Mouse (Mus musculus) liver, embryonic 11.5 days (tissue): ENCODE results near the gene Cnr1. TPM values are rescaled to one million over a fixed set of nuclear protein-coding genes. Genes with fewer than 3 reads are reported as not detected.

Experiments used
- ATAC-seq: fragments of 200-750 bp; cut with Nextera tagmentation; replicated peaks from 2 replicates; pipeline ENCODE4 v1.8.0; 2017; ENCODE audit warnings: moderate number of reproducible peaks, mild to moderate bottlenecking, moderate TSS enrichment, moderate library complexity; ENCODE audit not compliant: low FRiP score
- DNase-seq: peaks from one replicate; pipeline ENCODE4 v3.0.0-alpha.2; 2017; ENCODE audit warnings: low spot score
- H3K27ac ChIP-seq: fragments of 300-500 bp; sonication (generic); 2 replicates; pipeline ENCODE4 v1.5.1; 2014; ENCODE audit warnings: mild to moderate bottlenecking, low read depth, low read length, control low read depth
- H3K27me3 ChIP-seq: fragments of 300-500 bp; sonication (generic); replicated peaks from 2 replicates; pipeline ENCODE4 v1.6.1; 2014; ENCODE audit warnings: low read length, mixed read lengths; ENCODE audit not compliant: control insufficient read depth, insufficient read depth
- H3K36me3 ChIP-seq: fragments of 300-500 bp; sonication (generic); 2 replicates; pipeline ENCODE4 v1.6.1; 2014; ENCODE audit warnings: mild to moderate bottlenecking, low read length, moderate library complexity, mixed read lengths; ENCODE audit not compliant: control insufficient read depth, insufficient read depth
- H3K4me1 ChIP-seq: fragments of 300-500 bp; sonication (generic); replicated peaks from 2 replicates; pipeline ENCODE4 v1.6.1; 2014; ENCODE audit warnings: low read length, mixed read lengths; ENCODE audit not compliant: control insufficient read depth, insufficient read depth
- H3K4me2 ChIP-seq: fragments of 300-500 bp; sonication (generic); 2 replicates; pipeline ENCODE4 v1.6.1; 2014; ENCODE audit warnings: mild to moderate bottlenecking, control low read depth, moderate library complexity
- H3K4me3 ChIP-seq: fragments of 300-500 bp; sonication (generic); 2 replicates; pipeline ENCODE4 v1.5.1; 2014; ENCODE audit warnings: low read depth, low read length, control low read depth
- H3K9ac ChIP-seq: fragments of 300-500 bp; sonication (generic); 2 replicates; pipeline ENCODE4 v1.6.1; 2014; ENCODE audit warnings: low read depth, low read length, control low read depth
- H3K9me3 ChIP-seq: fragments of 300-500 bp; sonication (generic); 2 replicates; pipeline ENCODE4 v1.6.1; 2016; ENCODE audit warnings: low read length, inconsistent platforms, mixed read lengths; ENCODE audit not compliant: control insufficient read depth
- WGBS: fragments of 180-500 bp; shearing (Covaris S2); extraction: QIAGEN DNeasy Blood & Tissue Kit; methylation state at CpG from one replicate; pipeline ENCODE4 v1.1.7; 2014; 5-methylcytosine and 5-hydroxymethylcytosine counted together
- polyA plus RNA-seq: library from polyadenylated mRNA; unstranded; fragments of >200 nt; fragmentation: Nextera tagmentation; extraction: Ambion mirVana; gene quantifications from 2 replicates; pipeline ENCODE4 v1.2.1, GENCODE M21; 2014

Cnr1 gene
- polyA plus RNA-seq, 1 experiment from 2014 or later = 0.62 TPM

GRCm38 (mm10) chr4:33957398-33957797, 33.0 kb downstream of the Cnr1 start:
- ATAC-seq (no peak), DNase-seq (no peak)
- no peaks in the 10 kb centered on the region for H3K27me3 ChIP-seq
- WGBS = 47% methylated on average over 3 of the region's 3 CpGs
- H3K9me3 ChIP-seq = no peaks in the 10 kb centered on the region
- H3K36me3 ChIP-seq = no peaks in the 10 kb centered on the region
- H3K4me3 ChIP-seq = no peak overlapping the region
- no peak overlapping the region for H3K27ac ChIP-seq
- no peaks in the 10 kb centered on the region for H3K4me1 ChIP-seq
- H3K4me2 ChIP-seq = no peak overlapping the region
- H3K9ac ChIP-seq = no peak overlapping the region

GRCm38 (mm10) chr4:33958515-33958914, 34.1 kb downstream of the Cnr1 start:
- no peak overlapping the region for H3K4me2 ChIP-seq
- H3K9me3 ChIP-seq = no peaks in the 10 kb centered on the region
- H3K36me3 ChIP-seq = no peaks in the 10 kb centered on the region
- no peak overlapping the region for H3K27ac ChIP-seq
- DNase-seq (no peak), ATAC-seq (no peak)
- H3K27me3 ChIP-seq = no peaks in the 10 kb centered on the region
- WGBS = 79% methylated on average over 3 of the region's 3 CpGs
- H3K9ac ChIP-seq = no peak overlapping the region
- H3K4me3 ChIP-seq = no peak overlapping the region
- H3K4me1 ChIP-seq = no peaks in the 10 kb centered on the region

GRCm38 (mm10) chr4:33959841-33960240, 35.4 kb downstream of the Cnr1 start:
- WGBS = 85% methylated on average over 6 of the region's 6 CpGs
- Histone ChIP-seq H3K4me3 (no peak overlapping the region), H3K9me3 (no peaks in the 10 kb centered on the region), H3K36me3 (no peaks in the 10 kb centered on the region), H3K9ac (no peak overlapping the region), H3K4me2 (no peak overlapping the region), H3K27me3 (no peaks in the 10 kb centered on the region), H3K4me1 (no peaks in the 10 kb centered on the region), H3K27ac (no peak overlapping the region)
- no peak for ATAC-seq
- no peak for DNase-seq

- no peaks in the 10 kb centered on the region for H3K9me3 ChIP-seq
- no peaks in the 10 kb centered on the region for H3K36me3 ChIP-seq
- no peak overlapping the region for H3K4me3 ChIP-seq
- ATAC-seq (no peak), DNase-seq (no peak)
- WGBS = 75% methylated on average over 3 of the region's 3 CpGs
- H3K27me3 ChIP-seq = no peaks in the 10 kb centered on the region
- no peaks in the 10 kb centered on the region for H3K4me1 ChIP-seq
- H3K4me2 ChIP-seq = no peak overlapping the region
- no peak overlapping the region for H3K27ac ChIP-seq
- H3K9ac ChIP-seq = no peak overlapping the region
Observed at GRCm38 (mm10) chr4:33970726-33971125, 46.3 kb downstream of the Cnr1 start.

GRCm38 (mm10) chr4:33988466-33989089, 64.2 kb downstream of the Cnr1 start:
- Histone ChIP-seq H3K4me2 (no peak overlapping the region), H3K36me3 (no peaks in the 10 kb centered on the region), H3K27me3 (no peaks in the 10 kb centered on the region), H3K27ac (no peak overlapping the region), H3K9ac (no peak overlapping the region), H3K4me1 (no peaks in the 10 kb centered on the region), H3K4me3 (no peak overlapping the region), H3K9me3 (no peaks in the 10 kb centered on the region)
- WGBS = 58% methylated on average over 5 of the region's 5 CpGs
- ATAC-seq (no peak), DNase-seq (no peak)

- WGBS = 54% methylated on average over 3 of the region's 3 CpGs
Observed at GRCm38 (mm10) chr4:33992687-33993086, 68.3 kb downstream of the Cnr1 start.

GRCm38 (mm10) chr4:33996382-33996781, 72.0 kb downstream of the Cnr1 start:
- Histone ChIP-seq H3K9me3 (no peaks in the 10 kb centered on the region), H3K9ac (no peak overlapping the region), H3K4me2 (no peak overlapping the region), H3K36me3 (no peaks in the 10 kb centered on the region), H3K27me3 (no peaks in the 10 kb centered on the region), H3K4me3 (no peak overlapping the region), H3K27ac (no peak overlapping the region), H3K4me1 (no peaks in the 10 kb centered on the region)
- DNase-seq = no peak
- no peak for ATAC-seq

More at GRCm38 (mm10) chr4:33992687-33993086, 68.3 kb downstream of the Cnr1 start:
- Histone ChIP-seq H3K27ac (no peak overlapping the region), H3K9me3 (no peaks in the 10 kb centered on the region), H3K27me3 (no peaks in the 10 kb centered on the region), H3K9ac (no peak overlapping the region), H3K36me3 (no peaks in the 10 kb centered on the region), H3K4me3 (no peak overlapping the region), H3K4me1 (no peaks in the 10 kb centered on the region), H3K4me2 (no peak overlapping the region)
- DNase-seq (no peak), ATAC-seq (no peak)

Other genes with a start within 250 kb of the Cnr1 start
- 0.25 and 0.64 TPM in 2 replicates for gene Spaca1, start 125.6 kb downstream of the Cnr1 start, polyA plus RNA-seq